Mouse (Mus musculus) bone marrow, adult 2 months (tissue): ENCODE data around the gene B3galt6.
A peak's percentile ranks its signal among the peaks of the same experiment; 100 is the strongest.

Experiments used
- CTCF ChIP-seq: fragments of 200-500 bp; IDR thresholded peaks from 2 replicates; pipeline ENCODE4 v1.5.1; 2011; ENCODE audit warnings: low read length, control low read depth; ENCODE audit not compliant: control insufficient read depth, insufficient read depth
- POLR2A ChIP-seq: fragments of 200-500 bp; IDR thresholded peaks from 2 replicates; pipeline ENCODE4 v1.6.1; 2011; ENCODE audit warnings: low read depth, mild to moderate bottlenecking, control low read depth, low read length, borderline replicate concordance; ENCODE audit not compliant: control insufficient read depth

DNA sequence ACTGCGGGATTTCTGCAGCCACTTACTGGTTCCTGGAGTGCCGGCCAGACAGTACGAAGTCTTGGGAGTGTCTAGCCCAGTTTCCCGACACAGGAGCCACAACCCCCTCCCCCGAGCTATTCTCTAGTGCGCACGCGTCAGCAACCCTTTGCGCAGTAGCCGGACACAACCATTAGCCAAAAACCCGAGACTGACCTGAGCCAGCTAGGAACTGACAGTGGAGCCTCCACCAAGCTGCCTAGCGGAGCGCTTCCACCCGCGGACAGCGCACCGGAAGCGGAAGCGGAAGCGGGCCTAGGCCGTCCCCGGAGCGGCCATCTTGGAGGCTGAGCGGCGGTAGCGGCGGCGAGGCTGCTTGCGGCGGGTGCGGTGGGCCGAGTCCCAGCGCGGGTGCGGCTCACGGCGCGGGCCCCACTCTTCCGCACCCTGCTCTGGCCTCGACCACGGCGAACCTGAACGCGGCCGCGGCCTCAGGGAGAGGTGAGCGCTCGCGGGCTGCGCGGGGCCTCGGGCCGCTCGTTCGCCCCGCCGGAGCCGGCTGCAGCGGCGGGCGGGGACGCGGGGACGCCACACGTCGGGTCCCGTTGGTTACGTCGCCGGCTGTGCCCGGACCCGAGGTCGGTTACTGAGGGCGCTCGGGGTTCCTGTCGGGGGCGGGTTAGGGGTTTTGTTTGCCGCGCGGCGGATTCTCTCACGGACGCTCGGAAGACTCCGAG, 48.8 kb downstream of the B3galt6 start, which contains the start of gene Ube2j2:
- TF ChIP-seq POLR2A, result peak; percentile 91; the same call in 1 of the 2 replicates
- no peak for TF ChIP-seq CTCF
